Mouse (Mus musculus) heart, adult 2 months (tissue): ENCODE measurements around the gene Sgip1.

Experiments used
- CTCF ChIP-seq: fragments of 200-600 bp; IDR thresholded peaks from 2 replicates; pipeline ENCODE4 v1.8.1; 2022; ENCODE audit warnings: antibody characterized with exemption, mild to moderate bottlenecking, moderate library complexity
- POLR2A ChIP-seq: fragments of 200-500 bp; IDR thresholded peaks from 2 replicates; pipeline ENCODE4 v1.6.1; 2011; ENCODE audit warnings: mild to moderate bottlenecking, low read depth, low read length, control low read depth; ENCODE audit not compliant: insufficient read depth

- TF ChIP-seq CTCF, result no peak
- no peak for TF ChIP-seq POLR2A
Observed at GRCm38 (mm10) chr4:103006943-103007418, 265.9 kb downstream of the Sgip1 start.
